Mouse (Mus musculus) T-cell, adult 2 months (primary cell): ENCODE data around the gene Cstad.

Experiments
- DNase-seq: peaks from one replicate; pipeline ENCODE4 v3.0.0; 2022; ENCODE audit warnings: low spot score

Gene Cstad

GRCm38 (mm10) chr2:30629038-30629761, 34.4 kb downstream of the Cstad start:
- DNase-seq, result no peak

DNA sequence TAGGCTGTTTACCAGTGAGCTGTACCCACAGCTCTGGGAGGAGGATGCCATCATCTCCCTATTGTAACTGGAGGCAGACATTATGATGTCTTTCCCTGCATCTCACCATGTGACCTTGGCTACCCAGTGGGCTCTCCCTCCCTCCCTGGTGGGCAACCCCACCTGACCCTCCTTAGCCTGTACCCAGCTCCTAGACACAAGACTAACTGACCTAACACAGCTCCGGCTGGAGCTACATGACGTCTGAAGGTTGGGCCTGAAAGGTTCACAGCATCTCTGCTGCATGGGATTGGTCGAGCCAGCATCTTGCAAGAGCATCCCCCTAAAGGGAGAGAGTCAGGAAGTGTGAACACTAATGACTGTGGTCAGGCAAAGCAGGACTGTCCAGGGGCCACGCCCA, 35.0 kb downstream of the Cstad start:
- DNase-seq, result no peak

DNA sequence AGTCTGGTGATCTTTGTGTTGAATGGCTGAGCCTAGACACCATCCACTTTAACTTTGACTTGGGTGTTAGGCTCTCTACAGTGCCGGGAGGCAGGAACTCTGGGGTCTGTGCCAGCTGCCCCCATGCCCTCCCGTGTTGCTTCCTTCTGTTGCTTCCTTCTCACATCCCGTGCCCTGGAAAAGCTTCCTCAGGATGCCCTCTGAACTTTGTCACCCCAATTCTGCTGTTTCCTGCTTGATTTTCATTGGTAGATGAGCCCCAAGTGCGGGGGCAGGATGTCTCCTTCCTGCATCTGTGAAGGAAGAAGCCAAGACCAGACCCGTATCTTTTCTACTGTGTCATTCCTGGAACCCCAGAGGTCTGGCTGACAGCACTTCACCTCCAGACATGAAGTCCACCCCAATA, 41.4 kb downstream of the Cstad start:
- DNase-seq, result peak; percentile 31

GRCm38 (mm10) chr2:30637991-30638390, 43.2 kb downstream of the Cstad start:
- no peak for DNase-seq

DNA sequence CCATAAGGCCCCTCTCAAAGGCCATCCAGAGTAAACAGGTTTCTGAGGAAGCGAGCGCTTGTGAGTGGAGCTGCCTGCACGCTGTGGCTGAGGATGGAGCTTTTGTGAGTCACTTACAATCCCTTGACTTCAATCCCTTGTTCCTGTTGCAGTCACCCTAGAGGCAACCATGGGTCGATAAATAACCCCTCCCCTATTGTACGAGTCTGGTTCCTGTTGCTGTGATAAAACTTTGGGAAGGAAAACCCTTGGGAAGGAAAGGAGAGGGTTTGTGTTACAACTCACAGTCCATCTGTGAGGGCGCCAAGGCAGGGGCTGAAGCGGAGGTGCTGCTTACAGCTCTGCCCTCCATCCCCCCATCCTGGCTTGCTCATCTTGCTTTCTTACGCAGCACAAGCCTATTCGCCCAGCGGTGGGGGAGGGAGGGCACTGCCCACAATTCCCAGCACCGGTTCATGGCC, 45.2 kb downstream of the Cstad start:
- DNase-seq, result no peak

GRCm38 (mm10) chr2:30642810-30643209, 48.0 kb downstream of the Cstad start:
- DNase-seq, result no peak

DNA sequence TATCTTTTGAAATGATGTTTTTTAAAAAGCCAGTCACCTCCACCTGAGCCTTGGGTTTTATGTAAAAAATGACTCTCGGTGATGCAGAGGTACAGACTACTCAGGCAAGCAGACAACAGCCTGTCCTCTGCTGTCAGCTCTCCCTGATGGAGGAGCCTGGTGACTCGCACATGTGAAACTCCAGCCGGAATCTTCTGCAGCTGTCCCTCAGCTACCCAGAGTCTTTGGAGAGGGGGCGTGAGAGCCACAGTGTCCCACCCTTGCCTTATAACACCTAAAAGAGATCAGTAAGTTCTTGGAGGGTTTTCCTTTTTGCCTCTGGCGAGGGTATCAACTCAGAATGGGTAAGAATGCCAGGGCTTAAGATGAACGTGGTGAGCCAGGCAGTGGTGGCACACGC, 48.6 kb downstream of the Cstad start:
- no peak for DNase-seq

DNA sequence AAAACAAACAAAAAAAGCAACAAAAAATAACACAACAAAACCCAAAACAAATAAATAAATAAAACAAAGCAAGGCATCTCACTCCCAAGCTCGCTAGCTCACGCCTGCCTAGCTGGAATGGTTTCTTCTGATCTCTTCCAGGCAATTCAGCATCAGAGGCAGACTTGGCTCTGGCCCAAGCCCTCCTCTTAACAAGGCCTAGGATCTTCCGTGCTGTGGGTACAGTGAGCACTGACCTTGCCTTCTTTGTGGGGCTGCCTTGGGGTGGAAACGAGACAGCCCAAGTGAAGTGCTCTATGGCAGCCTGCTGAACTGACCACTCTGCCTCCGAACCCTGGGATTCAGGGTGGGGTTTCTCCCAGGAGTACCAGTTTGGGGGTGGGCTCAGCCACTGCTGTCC, 52.0 kb downstream of the Cstad start:
- no peak for DNase-seq

DNA sequence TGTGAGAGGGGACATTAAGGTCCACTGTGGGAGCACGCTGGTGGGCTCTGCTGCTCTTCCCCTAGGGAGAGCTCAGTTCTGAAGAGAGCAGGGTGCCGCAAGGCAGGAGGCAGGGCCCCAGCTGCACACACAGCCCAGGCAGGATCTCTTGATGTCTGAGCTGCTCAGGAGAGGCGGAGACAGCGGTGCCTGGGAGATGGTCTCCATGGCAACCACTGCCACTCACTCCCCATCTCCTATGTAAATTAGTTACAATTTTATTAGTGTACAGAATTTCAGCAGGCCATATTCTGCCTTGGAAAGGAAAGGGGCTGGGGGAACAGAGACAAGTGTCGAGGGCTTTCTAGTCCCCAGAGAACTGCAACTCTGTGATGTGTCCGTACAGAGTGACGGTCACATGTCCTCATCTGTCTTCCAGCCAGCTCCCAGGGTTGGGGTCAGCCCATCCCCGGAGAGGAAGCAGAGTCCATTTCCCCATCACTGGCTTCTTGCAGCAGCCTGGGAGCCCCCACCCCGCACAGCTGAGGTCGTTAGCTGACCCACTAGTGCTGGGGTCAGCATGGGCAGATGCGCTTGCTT, 52.6 kb downstream of the Cstad start:
- peak; percentile 50 for DNase-seq

DNA sequence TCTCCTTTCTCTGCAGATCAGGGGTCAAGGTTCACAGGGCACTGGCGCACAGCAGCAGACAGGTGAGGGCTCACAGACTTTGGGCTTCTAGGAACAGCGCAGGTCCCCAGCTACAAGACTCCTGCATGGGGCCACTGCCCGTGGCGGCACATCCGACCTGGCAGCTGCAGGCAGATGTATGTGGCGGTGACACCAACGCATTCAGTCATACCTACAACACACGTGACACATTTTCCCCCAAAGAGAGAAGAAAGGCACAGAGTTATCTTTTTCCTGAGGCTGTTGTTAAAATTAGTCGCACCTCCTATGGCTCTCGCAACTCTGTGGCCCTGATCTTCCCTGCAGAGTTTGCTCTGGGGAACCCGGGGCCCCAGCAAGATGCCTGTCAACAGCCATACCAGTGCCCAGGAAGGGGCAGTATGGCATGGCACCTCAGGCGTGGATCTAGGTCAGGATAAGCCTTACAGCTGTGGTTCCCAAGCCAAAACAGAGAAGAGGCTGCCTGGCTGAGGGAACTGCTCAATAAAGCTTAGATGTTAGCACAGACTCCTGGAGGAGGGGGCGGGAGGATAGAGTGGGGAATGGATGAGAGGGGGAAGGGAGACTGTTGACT, 53.1 kb downstream of the Cstad start:
- DNase-seq, result peak; percentile 27

GRCm38 (mm10) chr2:30650249-30650648, 55.4 kb downstream of the Cstad start:
- no peak for DNase-seq

GRCm38 (mm10) chr2:30651831-30652230, 57.0 kb downstream of the Cstad start:
- DNase-seq, result no peak

GRCm38 (mm10) chr2:30652581-30653037, 57.8 kb downstream of the Cstad start:
- no peak for DNase-seq

DNA sequence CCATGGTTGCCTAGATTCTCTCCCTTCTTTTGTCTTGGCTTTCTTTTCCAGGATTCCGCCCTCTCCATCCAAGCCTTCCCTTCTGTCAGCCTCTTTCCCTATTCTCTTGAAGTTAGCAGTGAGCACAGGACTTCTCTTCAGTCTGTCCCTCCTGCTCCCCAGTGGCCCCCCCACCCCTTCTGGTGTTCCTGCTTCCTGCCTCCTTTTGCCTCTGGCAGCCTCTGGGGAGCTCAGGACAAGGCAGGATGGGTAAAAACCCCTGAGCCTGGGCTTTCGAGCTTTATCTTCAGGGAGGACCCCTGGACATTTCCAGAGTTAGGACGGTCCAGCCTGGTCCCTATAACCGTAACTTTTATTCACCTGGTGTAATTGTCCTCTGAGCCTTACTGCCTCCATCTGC, 58.2 kb downstream of the Cstad start:
- no peak for DNase-seq

DNA sequence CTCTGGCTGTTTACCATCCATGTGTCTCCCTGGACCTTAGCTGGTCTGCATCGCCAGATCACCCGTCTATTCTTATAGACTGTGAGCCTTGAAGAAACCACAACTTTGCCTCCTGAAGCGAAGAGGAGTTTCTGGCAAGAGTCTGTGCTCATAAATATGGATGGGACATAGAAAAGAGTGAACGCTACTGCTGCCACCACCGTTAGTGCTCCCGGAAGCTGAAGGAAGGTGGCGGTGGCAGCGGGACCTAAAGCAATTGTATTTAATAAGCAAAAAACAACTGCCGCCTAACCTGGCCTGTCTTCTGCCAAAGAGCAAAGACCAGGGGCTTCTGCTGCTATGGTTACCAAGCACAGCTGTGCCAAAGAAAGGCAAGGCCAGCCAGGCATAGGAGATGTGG, 59.3 kb downstream of the Cstad start:
- DNase-seq, result no peak

- no peak for DNase-seq
Observed at GRCm38 (mm10) chr2:30654582-30654981, 59.7 kb downstream of the Cstad start.

- DNase-seq, result no peak
Observed at GRCm38 (mm10) chr2:30655746-30656145, 60.9 kb downstream of the Cstad start.

- DNase-seq, result no peak
Observed at GRCm38 (mm10) chr2:30656711-30657555, 62.1 kb downstream of the Cstad start.

DNA sequence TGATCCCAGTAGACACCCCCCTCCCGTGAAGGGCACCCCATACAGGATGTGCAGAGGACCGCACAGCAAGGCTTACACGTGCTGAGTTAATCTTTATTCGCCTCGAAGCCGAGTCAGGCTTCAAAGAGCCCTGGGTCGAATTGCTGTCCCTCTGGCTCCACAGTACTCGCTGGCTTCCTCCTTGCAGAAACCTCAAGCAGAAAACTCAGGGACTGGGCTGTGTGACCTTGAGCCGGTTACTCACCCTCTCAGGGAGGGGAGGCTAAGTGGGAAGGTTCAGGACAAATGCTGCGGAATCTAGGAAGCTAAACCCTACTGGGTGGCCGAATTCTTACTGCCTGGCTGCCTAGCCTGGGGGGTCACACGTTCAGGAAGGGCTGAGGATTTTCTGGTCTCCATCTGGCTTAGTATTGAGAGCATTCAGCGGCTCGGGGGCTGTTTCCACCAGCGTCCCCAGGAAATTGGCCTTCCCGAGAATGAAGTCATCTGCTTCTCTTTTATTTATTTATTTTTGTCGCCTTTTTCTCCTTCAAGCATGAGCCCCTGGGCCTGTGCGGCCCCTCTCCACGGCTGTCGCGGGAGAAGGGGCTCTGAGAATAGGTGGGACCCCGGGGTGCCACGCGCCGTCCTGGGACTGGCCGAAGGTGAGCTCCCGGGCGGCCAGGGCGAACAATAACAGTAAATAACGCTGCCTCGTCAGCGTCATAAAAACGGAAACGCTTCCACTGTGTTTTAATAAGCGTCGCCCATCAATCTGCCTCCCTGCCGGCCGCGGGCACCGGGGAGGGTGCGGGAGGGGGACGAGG, 63.0 kb downstream of the Cstad start:
- DNase-seq, result peak; percentile 56

GRCm38 (mm10) chr2:30658480-30658843, 63.6 kb downstream of the Cstad start:
- peak; percentile 99 for DNase-seq
